Mouse (Mus musculus) liver, postnatal 0 days (tissue): ENCODE data around the gene Hoxa6.

Experiments used
- CTCF ChIP-seq: sonication (generic); IDR thresholded peaks from 2 replicates; pipeline ENCODE4 v1.5.1; 2016; ENCODE audit warnings: antibody characterized with exemption, low read depth
- EP300 ChIP-seq: IDR thresholded peaks from 2 replicates; pipeline ENCODE4 v1.6.1; 2016; ENCODE audit warnings: antibody characterized with exemption, low read depth, mild to moderate bottlenecking

- TF ChIP-seq CTCF (no peak), EP300 (no peak)
These were observed 50.9 kb downstream of the Hoxa6 start for GRCm38 (mm10) chr6:52157466-52158275.
